In the genomic region with DNA sequence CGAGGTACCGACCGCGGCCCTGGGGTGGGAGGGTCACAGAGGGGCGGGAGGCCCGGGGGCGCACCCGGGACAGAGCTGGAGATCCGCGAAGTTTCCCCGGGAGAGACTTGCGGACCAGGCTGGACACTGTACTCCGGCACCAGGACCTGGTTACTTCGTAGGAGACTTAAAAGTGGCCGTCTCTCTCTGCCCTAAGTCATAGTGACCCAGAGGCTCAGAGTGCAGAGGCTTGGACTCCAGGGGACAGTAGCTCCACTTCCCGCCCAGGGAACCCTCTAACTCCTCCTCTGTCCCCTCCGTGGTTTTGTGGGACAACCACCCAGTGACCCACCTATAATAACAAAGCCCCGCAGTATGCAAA, we compare ENCODE assay signal across 7 mouse cellular contexts. TPM values are rescaled to one million over a fixed set of nuclear protein-coding genes. Genes with fewer than 3 reads are reported as not detected.
DNase-seq lines count a peak whose midpoint lies in the region; ATAC-seq and TF ChIP-seq lines count a peak whose summit lies in the region.

No protein-coding gene starts in this region.

- H3K9ac ChIP-seq in lung, embryonic 14.5 days = peak overlapping the region; percentile 59
- peak overlapping the region; percentile 74 for H3K9ac ChIP-seq in intestine, embryonic 15.5 days
- H3K9ac ChIP-seq in midbrain, embryonic 11.5 days (ENCODE audit: low read length) = peak overlapping the region; percentile 66

- H3K27ac ChIP-seq in lung, embryonic 14.5 days (ENCODE audit: low read depth) = no peak overlapping the region
- no peak overlapping the region for H3K27ac ChIP-seq in embryonic fibroblast, embryonic 13.5 days (ENCODE audit: insufficient read depth, low read length)
- H3K27ac ChIP-seq in intestine, embryonic 15.5 days = peak overlapping the region; percentile 51; the same call in 1 of the 2 replicates
- H3K27ac ChIP-seq in midbrain, embryonic 11.5 days (ENCODE audit: low read depth, low read length) = no peak overlapping the region

- H3K27me3 ChIP-seq in lung, embryonic 14.5 days (ENCODE audit: insufficient read depth, low read length) = no peaks in the 10 kb centered on the region
- H3K27me3 ChIP-seq in intestine, embryonic 15.5 days (replicated peaks) = no peaks in the 10 kb centered on the region
- H3K27me3 ChIP-seq in midbrain, embryonic 11.5 days (ENCODE audit: control insufficient read depth, insufficient read depth, low read length) = no peaks in the 10 kb centered on the region

- no peak for TF ChIP-seq CTCF in lung, embryonic 14.5 days (IDR thresholded peaks at IDR 0.05; ENCODE audit: low read depth)
- TF ChIP-seq CTCF in embryonic fibroblast, embryonic 13.5 days (IDR thresholded peaks at IDR 0.05; ENCODE audit: borderline replicate concordance, insufficient read depth, low read length) = no peak

- H3K36me3 ChIP-seq in lung, embryonic 14.5 days (ENCODE audit: insufficient read depth) = no peaks in the 10 kb centered on the region
- no peaks in the 10 kb centered on the region for H3K36me3 ChIP-seq in intestine, embryonic 15.5 days
- H3K36me3 ChIP-seq in midbrain, embryonic 11.5 days (ENCODE audit: control insufficient read depth, insufficient read depth, low read length) = no peaks in the 10 kb centered on the region

- no peak for DNase-seq in lung, embryonic 14.5 days
- no peak for DNase-seq in lung, postnatal 25 days (ENCODE audit: low spot score)
- no peak for DNase-seq in midbrain, embryonic 11.5 days (ENCODE audit: low spot score, missing footprints)
- DNase-seq in Muller cell, postnatal 12 days (ENCODE audit: inconsistent ontology term) = no peak
- DNase-seq in thymus, postnatal 14 days = no peak

- no peaks in the 10 kb centered on the region for H3K4me1 ChIP-seq in lung, embryonic 14.5 days (ENCODE audit: insufficient read depth)
- no peaks in the 10 kb centered on the region for H3K4me1 ChIP-seq in embryonic fibroblast, embryonic 13.5 days (ENCODE audit: control insufficient read depth, insufficient read depth, low read length)
- 0 out of 2 replicates have a peak, but pooled peaks cover 2% of the 10 kb centered on the region for H3K4me1 ChIP-seq in intestine, embryonic 15.5 days (replicated peaks)
- no peaks in the 10 kb centered on the region for H3K4me1 ChIP-seq in midbrain, embryonic 11.5 days (ENCODE audit: control insufficient read depth, insufficient read depth, low read length)

- WGBS in lung, embryonic 14.5 days = 0% methylated on average over 18 of the region's 18 CpGs
- under 1% methylated on average over 18 of the region's 18 CpGs for WGBS in intestine, embryonic 15.5 days
- WGBS in midbrain, embryonic 11.5 days = 0% methylated on average over 17 of the region's 18 CpGs

- ATAC-seq in lung, embryonic 14.5 days (ENCODE audit: insufficient read depth) = peak; percentile 89
- peak; percentile 75 for ATAC-seq in intestine, embryonic 15.5 days
- ATAC-seq in midbrain, embryonic 11.5 days (ENCODE audit: low FRiP score) = no peak; the same call in 1 of the 2 replicates

- no peaks in the 10 kb centered on the region for H3K9me3 ChIP-seq in lung, embryonic 14.5 days (ENCODE audit: low read depth, low read length)
- H3K9me3 ChIP-seq in intestine, embryonic 15.5 days = no peaks in the 10 kb centered on the region
- no peaks in the 10 kb centered on the region for H3K9me3 ChIP-seq in midbrain, embryonic 11.5 days (ENCODE audit: control insufficient read depth, low read length)

- TF ChIP-seq POLR2A in embryonic fibroblast, embryonic 13.5 days (IDR thresholded peaks at IDR 0.05; ENCODE audit: low read depth, low read length) = no peak

- peak overlapping the region; percentile 62 for H3K4me3 ChIP-seq in lung, embryonic 14.5 days (ENCODE audit: low read depth, low read length)
- peak overlapping the region; percentile 82 for H3K4me3 ChIP-seq in embryonic fibroblast, embryonic 13.5 days (ENCODE audit: insufficient read depth, low read length)
- peak overlapping the region; percentile 78 for H3K4me3 ChIP-seq in intestine, embryonic 15.5 days (replicated peaks)
- H3K4me3 ChIP-seq in midbrain, embryonic 11.5 days (ENCODE audit: low read depth, low read length) = peak overlapping the region; percentile 45

- H3K4me2 ChIP-seq in lung, embryonic 14.5 days = peak overlapping the region; percentile 83
- H3K4me2 ChIP-seq in intestine, embryonic 15.5 days (replicated peaks) = peak overlapping the region; percentile 80
- peak overlapping the region; percentile 81 for H3K4me2 ChIP-seq in midbrain, embryonic 11.5 days

RNA-seq across cellular contexts. Expression of gene Dpyd, which starts 0.4 kb away (rescaled TPM):
- 6.8 and 6.9 TPM in 2 replicates for polyA plus RNA-seq in lung, embryonic 14.5 days (2014; fragmentation: Nextera tagmentation; extraction: Ambion mirVana)
- 1.4 and 2.2 TPM in 2 replicates for polyA plus RNA-seq in embryonic fibroblast, embryonic 13.5 days (2011; ENCODE audit: insufficient read length, low read depth, missing spikeins)
- polyA plus RNA-seq in intestine, embryonic 15.5 days (2015; fragmentation: Nextera tagmentation; extraction: Ambion mirVana) = 24.2 and 26.2 TPM in 2 replicates
- polyA plus RNA-seq in midbrain, embryonic 11.5 days (2014; fragmentation: Nextera tagmentation; extraction: Ambion mirVana) = 2.6 and 2.9 TPM in 2 replicates
